In the genomic region with DNA sequence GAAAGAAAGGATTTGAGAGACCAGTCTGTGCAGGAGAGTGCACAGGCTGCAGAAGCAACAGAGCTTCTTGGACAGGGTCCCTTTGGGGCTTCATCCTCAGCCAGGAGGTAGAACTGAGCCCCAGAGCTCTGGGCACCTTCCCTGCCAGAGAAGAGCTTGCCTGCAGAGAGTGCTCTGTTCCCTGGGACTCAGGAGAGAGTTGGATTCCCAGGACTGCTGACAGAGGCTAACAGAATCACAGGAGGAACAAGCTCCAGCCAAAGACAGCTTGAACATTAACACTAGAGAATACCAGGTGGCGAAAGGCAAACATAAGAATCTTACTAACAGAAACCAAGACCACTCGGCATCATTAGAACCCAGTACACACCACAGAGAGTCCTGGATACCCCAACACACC, we compare ENCODE assay signal across 8 mouse cellular contexts. TPM values are rescaled to one million over a fixed set of nuclear protein-coding genes. Genes with fewer than 3 reads are reported as not detected.
A peak's percentile ranks its signal among the peaks of the same experiment; 100 is the strongest.
DNase-seq lines count a peak whose midpoint lies in the region; TF ChIP-seq lines count a peak whose summit lies in the region.
"Not testable (repeated sequence)": the region's sequence is repeated elsewhere in the genome, so short reads cannot be mapped to it uniquely, and the experiment has no call there.
"Had no signal": no experiment of that assay in that cellular context is flagged by ENCODE, and none has a peak within 500 bp of the region (broad histone marks: within the 10 kb centered on the region; RNA-seq: fewer than 3 reads in every experiment).

No protein-coding gene starts in this region.

- H3K4me1 ChIP-seq in kidney, adult 2 months (ENCODE audit: control insufficient read depth, insufficient read depth, low read length) = not testable (repeated sequence)

- WGBS in kidney, adult 2 months = 62% methylated on average over 2 of the region's 2 CpGs

- not testable (repeated sequence) for H3K27ac ChIP-seq in kidney, adult 2 months (ENCODE audit: insufficient read depth, low read depth, low read length)

- not testable (repeated sequence) for H3K27me3 ChIP-seq in kidney, adult 2 months (replicated peaks; ENCODE audit: control insufficient read depth, insufficient read depth, low read length)

- H3K36me3 ChIP-seq in kidney, adult 2 months (ENCODE audit: control insufficient read depth, insufficient read depth, low read length) = not testable (repeated sequence)

- TF ChIP-seq POLR2A in kidney, adult 2 months (IDR thresholded peaks at IDR 0.05; ENCODE audit: low read depth, low read length) = not testable (repeated sequence)

- DNase-seq in kidney, adult 11 months = peak; percentile 37
- DNase-seq in kidney, adult 2 months = peak; percentile 74
- DNase-seq in kidney, adult 9 months = peak; percentile 70
- DNase-seq in testis, postnatal 10 days (ENCODE audit: low spot score) = peak; percentile 22

- not testable (repeated sequence) for H3K4me3 ChIP-seq in kidney, adult 2 months (ENCODE audit: insufficient read depth, low read depth, low read length)

- TF ChIP-seq CTCF in kidney, adult 2 months (conservative IDR thresholded peaks at IDR 0.05; ENCODE audit: insufficient read depth, insufficient read length, low read depth, low read length) = not testable (repeated sequence)

RNA-seq across cellular contexts. Expression of gene Chrdl2, which starts 47.0 kb away (rescaled TPM):
- 0.23 and 0.36 TPM in 2 replicates for polyA plus RNA-seq in kidney, adult 2 months (2012; rRNA removed)
- polyA plus RNA-seq: adrenal gland, adult 2 months; C2C12; erythroblast, embryonic 14.5 days; forebrain, embryonic 14.5 days had no signal

Comparison
In these comparisons a context has a peak if more than half of its experiments do, and no peak if none do; other contexts are left out.
1. DNase-seq: peak in every context shown above with its lines; median percentile 74 in kidney, adult 2 months; 70 in kidney, adult 9 months; 37 in kidney, adult 11 months; 22 in testis, postnatal 10 days.